Mouse (Mus musculus): ENCODE results near the gene Atg4c. TPM values are rescaled to one million over a fixed set of nuclear protein-coding genes. Genes with fewer than 3 reads are reported as not detected.

The Atg4c gene
- polyA plus RNA-seq, 2 experiments: 2.3 to 3.9 TPM

- Histone ChIP-seq H3K36me3 (replicated peaks; ENCODE audit: control insufficient read depth, insufficient read depth, low read depth) (no peaks in the 10 kb centered on the region), H3K4me3 (ENCODE audit: insufficient read depth in 1 of 2, low read depth in 2 of 2, low read length in 2 of 2) (no peak overlapping the region), H3K9ac (replicated peaks) (no peak overlapping the region), H3K27me3 (ENCODE audit: control insufficient read depth, insufficient read depth, low read length) (no peaks in the 10 kb centered on the region; the same call in 1 of the 2 replicates), H3K27ac (no peak overlapping the region), H3K4me2 (ENCODE audit: low read depth) (no peak overlapping the region), H3K4me1 (replicated peaks; ENCODE audit: control insufficient read depth in 2 of 2, insufficient read depth in 2 of 2, low read length in 1 of 2) (no peaks in the 10 kb centered on the region), H3K9me3 (ENCODE audit: control insufficient read depth, low read length) (no peaks in the 10 kb centered on the region)
- DNase-seq (ENCODE audit: low read depth in 3 of 3, low spot score in 3 of 3) (no peak), ATAC-seq (ENCODE audit: insufficient read depth) (no peak)
- WGBS (ENCODE audit: insufficient replicate concordance): 13% methylated on average over 4 of the region's 4 CpGs
- TF ChIP-seq EP300 (IDR thresholded peaks at IDR 0.05; ENCODE audit: low read depth): no peak
- TF ChIP-seq CTCF (IDR thresholded peaks at IDR 0.05; ENCODE audit: low read depth): no peak
Observed at GRCm38 (mm10) chr4:99163547-99163946, 30.2 kb upstream of the Atg4c start.

GRCm38 (mm10) chr4:99168869-99169268 is 24.9 kb upstream of the Atg4c start:
- DNase-seq (ENCODE audit: low read depth in 3 of 3, low spot score in 3 of 3) (no peak), ATAC-seq (ENCODE audit: insufficient read depth) (no peak)
- Histone ChIP-seq H3K4me1 (replicated peaks; ENCODE audit: control insufficient read depth in 2 of 2, insufficient read depth in 2 of 2, low read length in 1 of 2) (no peaks in the 10 kb centered on the region), H3K27ac (no peak overlapping the region), H3K4me2 (ENCODE audit: low read depth) (no peak overlapping the region), H3K9me3 (ENCODE audit: control insufficient read depth, low read length) (no peaks in the 10 kb centered on the region), H3K36me3 (replicated peaks; ENCODE audit: control insufficient read depth, insufficient read depth, low read depth) (no peaks in the 10 kb centered on the region), H3K27me3 (ENCODE audit: control insufficient read depth, insufficient read depth, low read length) (no peaks in the 10 kb centered on the region), H3K9ac (replicated peaks) (no peak overlapping the region), H3K4me3 (ENCODE audit: insufficient read depth in 1 of 2, low read depth in 2 of 2, low read length in 2 of 2) (no peak overlapping the region)
- 50% methylated on average over 5 of the region's 5 CpGs for WGBS (ENCODE audit: insufficient replicate concordance)
- no peak for TF ChIP-seq CTCF (IDR thresholded peaks at IDR 0.05; ENCODE audit: low read depth)
- TF ChIP-seq EP300 (IDR thresholded peaks at IDR 0.05; ENCODE audit: low read depth): no peak

DNA sequence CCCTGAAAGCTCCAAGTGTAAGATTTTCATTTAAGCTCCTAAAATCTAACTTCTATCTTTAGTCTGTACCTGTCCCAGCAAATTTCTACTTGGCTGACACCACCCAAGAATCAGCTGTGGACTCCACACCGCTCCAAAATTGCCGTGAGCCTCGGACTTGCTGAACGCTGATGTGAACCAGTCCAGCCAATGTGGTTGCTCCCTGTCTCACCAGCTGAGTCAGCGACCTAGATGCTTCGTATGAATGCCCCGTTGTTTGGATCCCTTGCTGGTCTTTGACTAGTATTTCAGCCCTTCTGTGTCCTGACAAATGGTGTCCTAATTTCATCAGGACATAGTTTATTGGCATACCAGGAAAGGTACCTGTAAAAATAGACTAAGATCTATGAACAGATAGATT is 19.5 kb upstream of the Atg4c start:
- no peak for DNase-seq (ENCODE audit: low read depth in 3 of 3, low spot score in 3 of 3)
- WGBS (ENCODE audit: insufficient replicate concordance): 68% methylated on average over 7 of the region's 7 CpGs
- H3K27ac ChIP-seq: no peak overlapping the region

DNA sequence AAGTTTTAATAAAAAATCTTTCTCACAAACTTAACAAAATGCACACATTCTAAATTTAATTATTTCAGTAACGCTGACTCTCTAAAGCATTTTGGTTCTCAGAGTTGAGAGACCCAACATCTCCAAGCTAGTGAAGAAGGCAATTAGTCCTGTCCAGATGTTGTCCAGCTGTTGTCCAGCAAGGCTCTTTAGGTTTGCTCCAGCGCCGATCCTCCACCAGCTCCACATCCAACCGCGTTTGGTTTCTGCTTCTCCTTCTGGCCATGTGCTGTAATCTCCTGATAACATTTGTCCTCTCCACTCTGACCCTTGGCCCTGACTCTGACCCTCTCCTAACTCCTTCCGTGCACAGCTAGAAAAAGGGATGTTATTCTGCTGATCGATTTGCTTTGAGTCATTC is 16.9 kb upstream of the Atg4c start:
- DNase-seq (ENCODE audit: low read depth in 3 of 3, low spot score in 3 of 3) (no peak), ATAC-seq (ENCODE audit: insufficient read depth) (no peak)
- Histone ChIP-seq H3K27ac (no peak overlapping the region), H3K9ac (replicated peaks) (no peak overlapping the region), H3K9me3 (ENCODE audit: control insufficient read depth, low read length) (no peaks in the 10 kb centered on the region), H3K4me3 (ENCODE audit: insufficient read depth in 1 of 2, low read depth in 2 of 2, low read length in 2 of 2) (no peak overlapping the region), H3K27me3 (ENCODE audit: control insufficient read depth, insufficient read depth, low read length) (no peaks in the 10 kb centered on the region), H3K4me2 (ENCODE audit: low read depth) (no peak overlapping the region), H3K4me1 (replicated peaks; ENCODE audit: control insufficient read depth in 2 of 2, insufficient read depth in 2 of 2, low read length in 1 of 2) (0 out of 4 replicates have a peak, but pooled peaks cover 0 to 3% of the 10 kb centered on the region in 2 experiments), H3K36me3 (replicated peaks; ENCODE audit: control insufficient read depth, insufficient read depth, low read depth) (no peaks in the 10 kb centered on the region)
- TF ChIP-seq EP300 (IDR thresholded peaks at IDR 0.05; ENCODE audit: low read depth): no peak
- no peak for TF ChIP-seq CTCF (IDR thresholded peaks at IDR 0.05; ENCODE audit: low read depth)
- 59% methylated on average over 7 of the region's 7 CpGs for WGBS (ENCODE audit: insufficient replicate concordance)

More for the DNA sequence above, 19.5 kb upstream of the Atg4c start:
- Histone ChIP-seq H3K4me1 (replicated peaks; ENCODE audit: control insufficient read depth in 2 of 2, insufficient read depth in 2 of 2, low read length in 1 of 2) (0 out of 4 replicates have a peak, but pooled peaks cover 0 to 3% of the 10 kb centered on the region in 2 experiments), H3K4me2 (ENCODE audit: low read depth) (no peak overlapping the region), H3K9ac (replicated peaks) (no peak overlapping the region), H3K27me3 (ENCODE audit: control insufficient read depth, insufficient read depth, low read length) (no peaks in the 10 kb centered on the region), H3K9me3 (ENCODE audit: control insufficient read depth, low read length) (no peaks in the 10 kb centered on the region), H3K4me3 (ENCODE audit: insufficient read depth in 1 of 2, low read depth in 2 of 2, low read length in 2 of 2) (no peak overlapping the region), H3K36me3 (replicated peaks; ENCODE audit: control insufficient read depth, insufficient read depth, low read depth) (no peaks in the 10 kb centered on the region)
- TF ChIP-seq CTCF (IDR thresholded peaks at IDR 0.05; ENCODE audit: low read depth) (no peak), EP300 (IDR thresholded peaks at IDR 0.05; ENCODE audit: low read depth) (no peak)
- ATAC-seq (ENCODE audit: insufficient read depth): no peak

- no peak overlapping the region for H3K4me2 ChIP-seq (ENCODE audit: low read depth)
- no peak for DNase-seq (ENCODE audit: low read depth in 3 of 3, low spot score in 3 of 3)
- no peaks in the 10 kb centered on the region for H3K36me3 ChIP-seq (replicated peaks; ENCODE audit: control insufficient read depth, insufficient read depth, low read depth)
- H3K27me3 ChIP-seq (ENCODE audit: control insufficient read depth, insufficient read depth, low read length): no peaks in the 10 kb centered on the region
- H3K4me3 ChIP-seq (ENCODE audit: insufficient read depth in 1 of 2, low read depth in 2 of 2, low read length in 2 of 2): no peak overlapping the region
- ATAC-seq (ENCODE audit: insufficient read depth): no peak
- no peak overlapping the region for H3K9ac ChIP-seq (replicated peaks)
- 0 out of 4 replicates have a peak, but pooled peaks cover 0 to 3% of the 10 kb centered on the region in 2 experiments for H3K4me1 ChIP-seq (replicated peaks; ENCODE audit: control insufficient read depth in 2 of 2, insufficient read depth in 2 of 2, low read length in 1 of 2)
- H3K9me3 ChIP-seq (ENCODE audit: control insufficient read depth, low read length): no peaks in the 10 kb centered on the region
- no peak overlapping the region for H3K27ac ChIP-seq
- TF ChIP-seq EP300 (IDR thresholded peaks at IDR 0.05; ENCODE audit: low read depth): no peak
- TF ChIP-seq CTCF (IDR thresholded peaks at IDR 0.05; ENCODE audit: low read depth): no peak
- WGBS (ENCODE audit: insufficient replicate concordance): 51% methylated on average over 4 of the region's 4 CpGs
Observed at GRCm38 (mm10) chr4:99177255-99177654, 16.5 kb upstream of the Atg4c start.
